Mouse (Mus musculus) spleen, postnatal 14 days (tissue): ENCODE results near the gene Ssna1.

ENCODE experiments used
- DNase-seq, 2 experiments: peaks; one replicate each; pipeline ENCODE4 v3.0.0; 2021 to 2022; ENCODE audit warnings: low spot score in 2 of 2

The Ssna1 gene

DNA sequence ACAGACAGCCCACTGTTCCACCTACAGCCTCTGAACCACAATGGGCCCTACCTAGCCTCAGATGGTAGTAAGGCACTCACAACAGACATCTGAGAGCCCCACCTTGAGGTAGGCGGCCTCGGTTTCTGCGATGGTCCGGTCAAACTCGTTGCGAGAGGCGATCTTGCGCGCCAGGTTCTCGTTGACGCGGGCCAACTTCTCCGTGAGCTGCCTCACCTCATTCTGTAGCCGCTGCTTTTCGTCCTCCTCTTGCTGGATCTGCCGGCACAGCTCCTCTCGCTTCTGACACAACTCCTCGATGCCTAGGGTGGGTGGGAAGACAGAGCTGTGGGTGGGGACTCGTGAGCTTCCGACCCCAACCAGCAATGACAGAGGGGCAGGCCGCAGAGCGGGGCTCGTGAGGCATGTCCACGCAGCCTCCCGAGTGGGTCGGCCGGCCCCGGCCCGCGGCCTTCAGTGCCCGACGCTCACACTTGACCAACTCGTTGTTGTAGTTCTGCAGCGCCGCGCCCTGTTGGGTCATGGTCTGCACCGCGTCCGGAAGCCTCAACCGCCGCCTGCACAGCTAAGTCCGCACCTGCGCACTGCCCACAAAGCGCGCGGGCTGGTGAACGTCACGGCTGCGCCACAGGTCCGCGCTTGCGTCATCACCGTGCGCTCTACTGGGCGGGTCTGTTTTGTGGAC, at the start of gene Ssna1, which contains the start of gene Anapc2:
Gene Ssna1 (minus strand): TSS at position 612 of the 685 bp plus-strand sequence.
Gene Anapc2 (plus strand): TSS at position 652 of the 685 bp plus-strand sequence.
- DNase-seq = peak; percentile 98 to 99

DNA sequence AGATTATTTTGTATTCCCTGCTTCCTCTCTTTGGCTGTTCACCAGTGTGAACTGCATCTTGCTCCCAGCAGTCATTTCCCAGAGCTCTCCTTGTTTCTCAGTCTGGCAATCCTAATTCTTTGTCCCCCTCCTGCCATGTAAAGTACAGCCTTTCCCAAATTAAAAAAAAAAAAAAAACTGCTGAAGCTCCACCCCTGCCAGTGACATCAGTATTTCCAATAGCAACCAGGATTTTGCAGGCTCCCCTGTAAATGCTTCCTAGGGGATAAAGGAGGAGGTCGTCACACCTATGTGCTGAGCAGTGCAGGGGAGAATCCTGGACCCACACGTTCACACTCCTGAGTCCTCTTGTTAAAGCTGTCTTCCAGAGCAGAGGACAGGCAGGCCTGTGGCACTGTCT, 47.8 kb upstream of the Ssna1 start:
- no peak for DNase-seq

DNA sequence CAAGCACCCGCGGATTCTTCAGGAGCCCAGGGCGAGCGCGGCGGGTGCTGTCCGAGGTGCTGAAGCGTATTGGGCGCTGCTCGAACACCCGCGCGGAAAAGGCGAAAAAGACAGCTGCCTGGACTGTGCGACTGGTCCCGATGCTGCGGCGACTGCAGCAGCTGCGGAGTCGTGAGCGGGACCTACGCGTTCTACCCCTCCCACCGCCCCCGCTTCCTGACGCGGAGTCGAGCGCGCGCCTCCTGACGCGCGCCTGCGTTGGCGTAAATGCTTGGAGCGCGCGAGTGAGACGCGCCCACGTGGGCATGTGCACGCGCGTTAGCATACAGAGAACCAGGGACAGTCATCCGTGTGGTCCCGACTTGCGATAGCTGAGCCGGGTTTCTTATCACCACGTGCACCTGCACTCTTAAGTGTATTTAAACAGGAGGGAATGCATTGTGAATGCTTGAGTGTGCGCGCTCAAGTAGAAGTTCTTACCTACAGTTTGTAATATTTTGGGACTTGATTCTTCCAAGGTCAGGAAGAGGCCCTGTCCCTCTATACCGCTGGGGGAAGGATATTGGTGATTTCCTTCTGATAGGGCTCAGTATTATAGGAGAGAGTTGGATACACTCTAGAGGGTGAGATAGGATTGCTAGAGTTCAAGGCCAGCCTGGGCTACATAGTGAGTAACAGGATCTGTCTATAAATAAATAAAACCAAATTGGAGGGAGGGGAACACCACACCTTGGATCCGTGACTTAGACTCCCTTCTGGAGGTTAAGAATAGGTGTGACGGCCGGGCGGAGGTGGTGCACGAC, 46.9 kb upstream of the Ssna1 start, which contains the start of gene Grin1:
Gene Grin1 (minus strand): TSS at position 217 of the 803 bp plus-strand sequence.
- peak in 1 of 2 experiments; percentile 56 for DNase-seq

DNA sequence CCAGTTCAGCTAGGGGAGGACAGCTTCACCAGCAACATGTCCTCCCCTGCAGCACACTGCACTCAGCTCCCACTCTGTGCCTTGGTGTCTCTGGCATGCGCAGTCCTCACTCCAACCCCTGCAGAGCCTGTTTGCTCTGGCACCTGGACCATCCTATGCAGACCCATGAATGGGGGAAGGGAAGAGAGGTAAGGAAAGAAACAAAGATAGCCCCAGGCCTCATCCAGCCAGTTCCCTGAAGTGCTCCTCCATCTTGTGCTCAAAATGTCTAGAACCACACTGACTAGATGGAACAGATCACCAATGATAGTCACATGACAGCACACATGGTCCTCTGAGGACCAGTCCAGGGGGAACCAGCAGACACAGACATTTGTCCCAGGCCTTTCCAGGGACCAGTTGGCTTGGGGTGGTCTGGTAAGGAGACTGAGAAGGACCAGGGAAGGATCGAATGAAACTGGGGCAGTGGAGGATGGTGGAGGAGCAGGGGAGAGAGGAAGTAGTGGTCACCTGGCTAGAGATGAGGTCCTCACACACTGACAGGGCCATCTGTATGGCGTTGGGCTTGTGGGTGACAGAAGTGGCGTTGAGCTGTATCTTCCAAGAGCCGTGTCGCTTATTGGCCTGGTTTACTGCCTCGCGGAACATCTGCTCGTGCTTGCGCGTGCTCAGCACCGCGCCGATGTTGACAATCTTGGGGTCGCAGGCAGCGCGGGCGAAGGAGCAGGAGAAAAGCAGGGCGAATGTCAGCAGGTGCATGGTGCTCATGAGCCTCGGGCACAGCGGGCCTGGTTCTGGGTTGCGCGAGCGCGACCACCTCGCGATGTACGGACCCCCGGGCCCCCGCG, 46.1 kb upstream of the Ssna1 start:
- no peak for DNase-seq

DNA sequence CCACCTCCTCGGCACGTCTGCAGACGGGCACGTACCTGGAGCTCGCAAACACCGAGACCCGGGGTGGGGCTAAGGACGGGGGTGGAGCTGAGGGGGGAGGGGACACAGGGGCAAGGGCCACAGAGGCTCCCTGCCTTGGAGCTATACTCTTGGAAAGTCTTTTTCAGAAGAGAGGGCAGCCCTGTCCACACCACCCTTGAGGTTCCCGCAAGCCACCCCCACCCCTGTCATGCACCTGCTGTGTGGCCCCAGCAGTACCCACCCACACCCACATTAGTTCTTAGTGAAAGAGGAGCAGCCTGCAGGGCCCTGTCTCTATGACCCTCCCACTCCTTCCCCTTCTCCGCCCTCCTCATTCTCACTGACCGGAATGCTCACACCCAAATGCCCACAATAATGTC, 39.3 kb upstream of the Ssna1 start:
- DNase-seq = no peak

DNA sequence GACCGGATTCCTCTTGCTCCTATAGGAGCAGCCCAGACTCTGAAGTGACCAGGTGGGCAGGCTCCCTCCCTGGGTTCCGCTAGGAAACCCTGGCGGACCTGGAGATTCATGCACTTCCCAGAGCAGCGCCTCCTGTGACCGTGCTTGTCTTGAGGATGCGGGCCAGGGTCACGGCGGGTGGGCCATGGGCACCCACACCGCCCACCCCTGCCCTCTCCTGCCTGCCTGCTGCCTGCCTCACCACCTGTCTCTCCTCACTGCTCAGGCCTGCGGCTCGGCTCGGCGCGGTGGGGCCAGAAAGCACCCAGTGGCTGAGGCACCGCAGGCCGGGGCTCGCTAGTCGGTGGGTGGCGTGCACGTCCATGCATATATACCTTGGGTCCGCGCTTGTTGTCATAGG, 38.7 kb upstream of the Ssna1 start:
- no peak for DNase-seq

DNA sequence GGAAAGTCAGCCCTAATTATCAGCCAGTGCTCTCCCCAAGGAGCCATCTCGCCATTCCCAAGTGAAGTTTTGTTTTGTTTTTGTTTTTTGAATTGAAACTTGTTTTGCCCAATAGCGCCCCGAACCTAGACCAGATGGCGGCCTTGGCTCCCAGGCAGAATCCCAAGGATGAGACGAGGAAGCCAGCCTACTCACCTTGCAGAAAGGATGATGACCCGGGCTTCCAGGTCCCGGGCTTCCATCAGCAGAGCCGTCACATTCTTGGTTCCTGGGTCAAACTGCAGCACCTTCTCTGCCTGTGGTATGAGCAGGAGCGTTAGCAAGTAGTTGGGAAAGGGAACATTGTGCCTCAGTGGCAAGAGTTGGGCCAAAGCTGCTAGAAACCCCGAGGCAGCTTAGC, 37.9 kb upstream of the Ssna1 start:
- DNase-seq = no peak

DNA sequence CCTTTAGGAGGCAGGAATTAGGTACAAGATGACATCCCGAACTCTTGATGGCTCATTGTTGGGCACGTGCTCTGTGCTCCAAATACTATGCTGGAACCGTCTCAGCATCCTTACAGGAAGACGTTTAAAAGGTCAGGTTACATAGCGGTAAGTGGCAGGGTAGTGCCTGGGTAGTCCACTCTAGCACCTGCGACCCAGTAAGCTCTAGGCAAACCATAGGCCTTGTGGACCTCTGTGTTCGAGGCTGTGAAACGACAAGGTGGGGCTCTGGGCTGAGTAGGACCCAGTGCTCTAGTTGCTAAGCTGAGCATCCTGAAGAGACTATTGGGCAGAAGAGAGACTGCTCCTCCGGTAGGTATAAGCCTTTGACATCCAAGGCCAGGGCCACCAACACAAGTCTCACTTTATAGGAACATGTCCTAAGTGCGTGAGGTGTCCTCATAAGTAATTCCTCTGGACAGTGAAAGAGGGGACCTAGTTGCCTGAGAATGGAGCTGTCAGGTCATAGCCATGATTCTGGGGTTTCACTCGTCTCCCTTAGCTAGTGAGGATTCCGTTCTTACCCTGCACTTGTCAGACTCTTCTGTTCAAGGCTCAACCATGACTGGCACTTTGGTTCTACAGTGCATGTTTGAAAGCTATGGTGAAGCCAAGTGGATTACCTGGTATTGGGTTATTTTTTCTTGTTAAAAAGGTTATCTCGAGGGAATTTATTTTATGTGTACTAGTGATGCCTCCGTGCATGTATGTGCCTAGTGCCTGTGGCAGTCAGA, 33.5 kb upstream of the Ssna1 start:
- DNase-seq = no peak

DNA sequence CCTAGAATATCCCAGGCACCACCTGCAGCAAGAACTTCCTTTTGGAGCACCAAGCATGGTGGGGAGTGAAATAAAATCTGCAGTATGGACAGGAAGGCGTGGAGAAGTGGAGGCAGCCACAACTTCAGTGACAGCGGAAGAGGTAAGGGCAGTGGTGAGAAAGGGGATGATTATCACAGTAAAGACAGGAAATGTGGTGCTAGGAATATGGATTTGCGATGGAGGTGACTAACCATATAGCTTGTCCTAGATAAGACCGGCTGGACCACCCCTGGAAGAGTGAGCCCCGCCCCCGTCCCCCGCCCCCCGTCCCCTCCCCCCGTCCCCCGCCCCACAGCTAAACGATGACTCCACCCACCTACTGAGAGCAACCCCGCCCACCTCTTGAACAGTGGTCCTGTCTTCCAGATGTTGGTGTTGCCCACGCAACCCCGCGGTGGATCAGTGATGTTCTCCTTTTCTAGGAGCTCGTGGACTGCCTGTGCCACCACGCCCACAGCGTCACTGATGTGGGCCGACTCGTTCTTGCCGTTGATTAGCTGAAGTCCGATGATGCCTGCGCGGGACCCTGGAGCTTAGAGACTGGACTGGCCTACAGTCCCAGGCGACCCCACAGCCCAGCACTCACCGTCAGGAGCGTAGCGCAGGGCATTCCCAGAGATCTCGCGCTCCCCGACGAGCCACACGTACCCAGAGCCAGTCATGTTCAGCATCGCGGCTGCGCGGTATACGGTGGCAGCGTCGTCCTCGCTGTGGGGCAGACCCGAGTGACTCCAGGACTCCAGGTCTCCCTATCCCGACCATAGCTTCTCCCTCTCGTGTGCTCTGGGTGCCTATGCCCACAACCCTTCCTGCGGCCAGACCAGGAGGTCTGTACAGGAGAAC, 32.7 kb upstream of the Ssna1 start:
- DNase-seq = no peak

DNA sequence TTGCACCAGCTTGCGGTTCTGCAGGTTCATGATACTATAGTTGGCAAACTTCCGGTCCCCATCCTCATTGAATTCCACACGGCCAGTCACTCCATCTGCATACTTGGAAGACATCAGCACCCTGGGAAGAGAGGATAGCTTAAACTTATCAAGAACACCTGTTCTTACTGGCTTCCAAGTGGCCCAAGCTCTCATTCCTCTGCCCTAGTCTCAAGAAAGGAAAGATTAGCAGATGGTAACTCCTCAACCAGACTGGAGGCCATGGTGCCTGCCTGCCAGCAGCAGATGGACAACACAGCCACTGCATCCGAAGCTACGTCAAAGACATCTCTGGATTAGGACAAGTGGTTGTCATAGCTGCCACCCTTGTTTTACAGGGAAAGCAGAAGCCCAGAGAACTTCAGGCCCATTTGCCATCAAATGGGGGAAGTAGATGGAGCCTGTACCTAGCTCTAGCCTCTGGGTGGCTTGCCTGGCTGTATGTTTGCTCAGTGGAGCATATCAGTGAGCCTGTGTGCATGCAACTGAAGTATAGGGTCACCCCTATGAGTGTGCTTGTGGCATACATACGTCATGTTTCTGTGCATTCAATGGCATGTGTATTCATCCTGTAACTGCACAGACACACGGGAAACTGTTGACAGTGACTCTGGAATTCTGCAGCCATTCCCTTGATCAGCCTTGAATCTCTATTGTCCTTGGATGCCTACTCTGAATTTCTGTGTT, 31.9 kb upstream of the Ssna1 start:
- no peak for DNase-seq

DNA sequence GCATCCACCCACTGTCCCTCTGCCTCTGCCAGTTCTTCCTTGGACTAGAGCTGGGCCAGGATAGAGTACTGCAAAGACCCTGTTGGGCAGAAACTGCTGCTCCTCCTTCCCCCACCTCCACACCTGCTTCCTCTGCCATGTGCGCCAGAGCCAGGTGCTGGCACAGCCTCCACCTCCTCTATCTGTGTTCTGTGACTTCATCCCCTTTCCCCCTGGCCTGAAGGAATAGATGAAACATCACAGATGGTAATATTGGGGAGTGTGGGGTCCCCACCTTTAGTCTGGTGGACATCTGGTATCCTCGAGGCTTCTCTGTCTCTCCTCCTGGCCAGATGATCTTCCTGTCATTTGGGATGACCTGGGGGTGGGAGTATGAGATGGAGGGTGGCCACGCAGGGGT, 31.2 kb upstream of the Ssna1 start:
- DNase-seq = no peak

DNA sequence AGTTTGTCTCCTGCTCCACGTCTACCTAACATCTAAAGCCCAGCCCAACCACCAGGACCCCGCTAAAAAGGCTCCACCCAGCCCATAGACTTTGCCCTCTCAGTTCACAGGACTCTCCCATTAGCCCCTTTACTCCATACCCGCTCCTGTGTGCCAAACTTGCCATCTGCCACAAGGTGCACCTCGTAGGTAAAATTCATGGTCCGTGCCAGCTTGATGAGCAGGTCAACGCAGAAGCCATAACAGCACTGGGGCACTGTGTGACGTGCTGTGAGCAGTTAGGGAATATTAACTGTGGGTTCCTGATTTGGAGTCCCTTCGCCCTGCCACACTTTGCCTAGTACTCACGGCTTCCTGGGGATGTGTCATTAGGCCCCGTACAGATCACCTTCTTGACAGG, 25.8 kb upstream of the Ssna1 start:
- no peak for DNase-seq

DNA sequence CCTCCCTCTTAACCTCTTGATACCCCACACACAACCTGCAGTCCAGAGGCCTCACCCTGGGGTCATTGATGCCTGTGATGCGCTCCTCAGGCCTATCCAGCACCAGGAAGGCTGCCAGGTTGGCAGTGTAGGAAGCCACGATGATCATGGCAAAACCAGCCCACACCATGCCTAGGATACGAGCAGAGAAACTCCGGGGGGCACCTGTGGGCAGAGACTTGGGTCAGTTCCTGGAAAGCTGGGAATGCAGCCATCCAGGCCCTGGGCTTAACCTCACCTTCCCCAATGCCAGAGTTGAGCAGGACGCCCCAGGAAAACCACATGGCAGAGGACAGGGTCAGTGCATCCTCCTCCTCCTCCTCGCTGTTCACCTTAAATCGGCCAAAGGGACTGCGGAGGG, 24.9 kb upstream of the Ssna1 start:
- DNase-seq = no peak

DNA sequence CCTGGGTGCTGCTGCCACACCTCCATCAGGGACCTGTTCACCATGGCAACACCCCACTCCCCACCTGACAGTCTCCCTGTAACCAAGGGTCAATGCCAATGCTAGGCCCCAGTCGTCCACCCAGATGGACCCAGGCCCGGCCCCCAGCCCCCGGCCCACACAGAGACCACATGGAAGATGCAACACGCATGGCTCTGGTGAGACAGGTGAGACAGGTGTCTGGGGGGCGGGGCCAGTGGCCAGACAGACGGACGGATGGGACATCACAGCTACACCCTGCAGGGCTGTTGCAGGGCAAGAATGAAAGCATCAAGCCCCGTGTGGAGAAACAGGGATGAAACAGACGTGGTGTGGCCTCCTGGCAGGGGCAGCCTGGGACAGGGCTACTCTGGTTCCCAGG, 21.5 kb upstream of the Ssna1 start:
- no peak for DNase-seq

DNA sequence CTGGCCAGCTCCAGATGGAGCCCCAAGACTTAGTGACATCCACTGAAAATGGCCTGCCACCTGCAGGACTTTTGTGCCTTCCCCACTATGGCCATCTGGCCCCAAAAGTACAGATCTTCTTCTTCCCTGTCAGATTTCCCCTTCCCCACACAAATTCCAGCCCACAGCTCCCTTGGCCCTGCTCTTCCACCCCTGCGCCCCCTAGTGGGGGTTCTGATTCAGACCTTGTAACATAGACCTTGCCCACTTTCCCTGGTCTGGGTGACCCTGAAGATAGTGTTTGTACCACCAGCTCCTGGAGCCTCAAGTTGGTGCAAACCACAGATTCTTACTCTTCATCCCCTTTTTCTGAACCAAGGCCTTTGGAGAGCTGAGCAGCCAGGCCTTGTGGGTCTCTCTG, 20.6 kb upstream of the Ssna1 start:
- peak in 1 of 2 experiments; percentile 66 for DNase-seq

DNA sequence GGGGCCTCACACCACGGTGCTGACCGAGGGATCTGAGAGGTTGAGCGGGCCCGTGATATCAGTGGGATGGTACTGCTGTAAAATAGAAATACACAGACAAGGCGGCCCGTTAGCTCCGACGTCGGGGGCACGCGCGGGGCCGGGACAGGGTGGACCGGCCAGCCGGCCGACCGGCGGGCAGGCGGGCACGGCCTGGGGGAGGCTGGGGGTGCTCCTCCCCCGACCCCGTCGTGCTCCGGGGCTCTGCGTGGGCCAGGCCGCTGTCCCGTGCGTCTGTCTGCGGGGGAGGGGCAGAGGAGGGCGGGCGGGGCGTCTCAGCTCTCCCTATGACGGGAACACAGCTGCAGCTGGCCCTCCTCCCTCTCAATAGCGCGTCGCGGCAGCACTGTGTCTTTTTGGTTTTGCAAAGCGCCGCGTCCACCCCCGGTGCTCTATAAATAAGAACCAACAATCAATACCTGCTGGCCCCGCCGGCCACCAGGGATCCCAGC, 19.9 kb upstream of the Ssna1 start:
- no peak for DNase-seq

DNA sequence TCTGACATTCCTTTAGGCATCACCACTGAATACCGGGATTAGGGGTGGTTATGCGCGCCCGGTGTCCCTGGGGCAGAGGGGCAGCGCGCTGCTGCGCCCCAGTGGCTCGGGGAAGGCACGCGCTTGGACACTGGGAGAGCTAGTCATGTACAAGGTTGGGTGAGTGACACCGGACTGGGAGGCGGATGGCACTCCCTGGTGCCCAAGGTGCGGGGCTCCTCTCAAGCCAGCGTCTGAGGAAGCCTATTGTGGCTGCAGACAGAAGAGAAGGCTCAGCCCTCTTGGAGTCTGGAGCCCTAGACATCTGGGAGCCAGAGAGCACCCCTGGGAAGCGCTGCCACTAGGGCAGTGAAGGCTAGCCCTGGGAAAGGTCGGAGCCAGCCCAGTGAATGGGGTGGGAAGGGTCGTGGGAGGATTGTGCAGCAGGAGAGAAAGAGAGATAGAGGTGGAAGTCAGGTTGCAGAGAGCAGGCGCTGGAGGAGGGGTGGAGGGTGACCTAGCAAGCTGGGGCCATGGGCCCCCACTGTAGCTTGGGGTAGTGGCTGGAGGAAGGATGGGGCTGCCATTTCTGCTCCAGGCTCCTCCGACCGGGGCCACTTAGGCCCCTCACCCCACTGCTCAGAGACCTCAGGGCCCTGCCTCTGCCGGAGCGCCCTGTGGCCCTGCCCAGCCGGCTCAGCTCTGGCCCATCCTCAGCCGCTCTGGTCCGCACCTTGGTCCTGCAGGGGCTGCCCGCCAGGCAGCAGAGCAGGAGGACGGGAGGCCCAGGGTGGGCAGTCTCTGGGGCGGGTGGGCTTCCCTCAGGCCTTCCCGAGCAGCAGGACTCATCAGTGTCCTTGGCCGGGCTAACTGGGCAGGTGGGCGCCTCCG, 19.2 kb upstream of the Ssna1 start:
- no peak for DNase-seq

DNA sequence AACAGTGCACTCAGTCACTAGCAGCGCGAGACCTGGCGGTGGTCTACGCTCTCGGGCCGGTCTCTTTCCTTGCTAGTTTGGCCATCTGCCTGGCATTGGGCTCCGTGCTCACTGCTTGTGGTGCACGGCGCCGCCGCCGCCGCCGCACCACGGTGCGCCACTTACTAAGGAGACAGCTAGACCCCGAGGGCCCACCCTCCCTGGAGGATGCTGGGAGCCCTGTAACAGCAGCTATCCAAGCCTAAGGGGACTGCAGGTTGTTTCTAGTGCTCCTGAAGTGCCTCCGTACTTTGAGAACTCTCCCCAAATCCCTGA, 18.5 kb upstream of the Ssna1 start:
- no peak for DNase-seq
